ENCODE assay signal across 8 mouse cellular contexts in the genomic region with DNA sequence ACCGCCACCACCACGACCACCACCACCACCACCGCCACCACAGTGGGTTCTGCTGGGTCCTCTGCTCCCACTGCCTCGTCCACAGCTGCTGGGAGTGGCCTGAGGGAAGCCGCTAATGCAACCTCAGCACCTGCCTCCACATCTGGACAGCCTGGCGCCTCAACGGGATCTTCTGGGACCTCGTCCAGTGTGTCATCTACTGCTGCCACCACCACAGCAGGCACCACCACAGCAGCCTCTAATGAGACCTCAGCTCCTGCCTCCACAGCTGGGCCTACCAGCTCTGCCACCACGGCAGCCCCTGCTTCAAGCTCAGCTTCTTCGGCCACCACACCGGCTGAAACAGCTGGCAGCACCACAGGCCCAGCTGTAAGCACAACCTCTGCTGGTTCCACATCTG.
A peak's percentile ranks its signal among the peaks of the same experiment; 100 is the strongest.
DNase-seq lines count a peak whose midpoint lies in the region; TF ChIP-seq lines count a peak whose summit lies in the region.
"Not testable (repeated sequence)": the region's sequence is repeated elsewhere in the genome, so short reads cannot be mapped to it uniquely, and the experiment has no call there.

No protein-coding gene starts in this region.

- WGBS in kidney, adult 2 months, result 93% methylated on average over 3 of the region's 11 CpGs

- not testable (repeated sequence) for TF ChIP-seq CTCF in kidney, adult 2 months (conservative IDR thresholded peaks at IDR 0.05; ENCODE audit: insufficient read depth, insufficient read length, low read depth, low read length)

- not testable (repeated sequence) for H3K36me3 ChIP-seq in kidney, adult 2 months (ENCODE audit: control insufficient read depth, insufficient read depth, low read length)

- H3K4me1 ChIP-seq in kidney, adult 2 months (ENCODE audit: control insufficient read depth, insufficient read depth, low read length), result not testable (repeated sequence)

- H3K4me3 ChIP-seq in kidney, adult 2 months (ENCODE audit: insufficient read depth, low read depth, low read length), result not testable (repeated sequence)

- not testable (repeated sequence) for TF ChIP-seq POLR2A in kidney, adult 2 months (IDR thresholded peaks at IDR 0.05; ENCODE audit: low read depth, low read length)

- not testable (repeated sequence) for H3K27me3 ChIP-seq in kidney, adult 2 months (replicated peaks; ENCODE audit: control insufficient read depth, insufficient read depth, low read length)

- peak; percentile 43 to 68 for DNase-seq in adrenal gland, adult (ENCODE audit: inconsistent age in 2 of 2, low spot score in 1 of 2)
- DNase-seq in cerebellum, adult 9-11 months, result peak; percentile 46
- DNase-seq in gastrocnemius, postnatal 25 days, result peak; percentile 35
- peak; percentile 31 for DNase-seq in kidney, adult 2 months
- DNase-seq in layer of hippocampus, postnatal 25 days (ENCODE audit: extremely low spot score in 1 of 2, low spot score in 1 of 2), result peak; percentile 24 to 27
- peak; percentile 16 for DNase-seq in lung, postnatal 14 days
- peak; percentile 45 for DNase-seq in right cerebral cortex, postnatal 36 days (ENCODE audit: low spot score in 2 of 2)
- DNase-seq in thymus, postnatal 4 days, result peak; percentile 33

- H3K27ac ChIP-seq in kidney, adult 2 months (ENCODE audit: insufficient read depth, low read depth, low read length), result not testable (repeated sequence)
